Mouse (Mus musculus): ENCODE data around the gene Tspan7.

Gene Tspan7

DNA sequence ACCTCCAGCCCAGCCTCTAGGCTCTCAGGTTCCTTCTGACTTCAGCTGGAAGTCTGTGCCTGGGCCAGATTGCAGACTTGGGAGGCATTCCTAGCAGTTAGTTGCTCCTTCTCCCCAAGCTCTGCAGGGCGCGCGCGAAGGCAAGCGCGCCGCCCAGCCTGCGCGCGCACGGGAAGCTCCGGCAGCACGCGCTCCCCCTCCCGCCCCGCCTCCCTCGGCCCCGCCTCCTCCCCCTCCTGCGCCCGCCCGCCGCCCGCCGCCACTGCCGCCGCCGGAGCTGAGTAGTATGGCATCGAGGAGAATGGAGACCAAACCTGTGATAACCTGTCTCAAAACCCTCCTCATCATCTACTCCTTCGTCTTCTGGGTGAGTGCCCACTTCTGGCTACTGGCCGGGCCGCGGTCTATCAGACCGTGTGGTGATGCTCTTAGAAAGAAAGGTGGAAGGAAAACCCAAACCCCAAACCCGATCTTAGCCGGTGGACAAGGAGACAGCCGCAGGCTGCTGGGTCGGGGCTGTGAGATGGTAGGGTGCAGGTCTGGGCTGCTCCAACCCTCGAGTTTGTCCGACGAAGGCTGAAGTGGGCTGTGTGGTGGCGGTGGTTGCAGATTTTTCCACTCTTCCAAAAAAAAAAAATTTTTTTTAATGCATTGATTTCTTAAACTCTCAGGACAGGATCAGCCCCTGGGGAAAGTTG, at the start of gene Tspan7:
Gene Tspan7 (plus strand): TSS at position 287 of the 698 bp plus-strand sequence.
- peak; percentile 78 for DNase-seq

GRCm38 (mm10) chrX:10449323-10449980, 35.5 kb upstream of the Tspan7 start:
- DNase-seq: peak; percentile 3

DNA sequence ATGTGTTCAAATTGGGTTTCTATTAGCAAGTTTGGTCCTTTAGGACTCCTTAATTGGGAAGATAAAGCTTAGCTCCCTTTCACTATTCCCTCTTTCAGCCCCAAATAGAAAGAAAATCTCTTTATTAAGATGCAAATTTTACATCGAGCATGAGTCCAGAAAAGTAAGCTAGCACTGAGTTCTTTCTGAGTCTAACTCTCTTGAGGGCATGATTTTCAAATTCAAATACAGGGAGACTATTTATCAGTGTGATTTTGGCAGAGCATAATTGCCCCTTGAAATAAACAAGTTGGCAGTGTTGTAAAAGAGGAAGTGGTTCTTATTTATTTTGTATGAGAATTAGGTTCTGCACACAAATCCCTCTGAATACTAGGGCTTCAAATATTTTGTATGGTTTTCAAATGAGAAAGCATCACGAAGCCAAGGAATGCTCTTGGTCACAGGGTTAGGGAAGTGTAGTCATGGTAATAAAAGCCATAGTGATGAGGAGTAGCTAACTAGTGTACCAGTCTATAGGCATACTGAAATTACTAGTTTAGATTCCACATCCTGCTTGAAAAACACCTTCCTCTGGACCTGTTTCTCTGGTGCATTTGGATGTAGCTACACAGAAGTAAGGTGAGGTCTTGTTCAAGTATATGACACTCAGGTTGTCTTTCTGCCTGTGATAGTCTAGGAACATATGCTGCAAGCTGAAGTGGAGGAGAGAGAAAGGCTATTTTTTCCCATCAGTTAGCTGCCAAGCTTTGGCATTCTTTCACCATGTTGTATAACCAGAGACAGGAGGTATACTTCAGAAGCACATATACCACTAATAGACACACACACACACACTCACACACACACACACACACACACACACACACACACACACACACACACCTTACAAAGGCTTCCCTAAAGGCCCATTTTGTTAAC, 34.6 kb upstream of the Tspan7 start:
- DNase-seq: no peak

DNA sequence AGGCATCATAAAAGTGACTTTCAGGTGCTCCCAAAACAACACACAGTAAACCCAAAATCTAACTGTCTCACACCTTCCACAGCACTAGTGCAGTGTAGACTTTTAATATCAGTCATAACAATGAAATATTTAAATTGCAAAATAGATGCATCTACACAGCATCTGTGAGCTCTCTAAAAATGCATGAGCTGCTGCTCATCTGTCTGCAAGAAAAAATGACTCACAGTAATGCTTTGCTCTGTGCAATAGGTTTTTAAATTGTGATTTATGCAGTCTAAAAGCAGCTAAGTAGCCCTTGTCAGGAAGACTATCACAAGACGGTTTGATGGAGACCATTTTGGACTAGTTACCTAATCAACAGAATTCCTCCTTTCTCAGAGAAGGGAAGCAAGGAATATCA, 31.2 kb upstream of the Tspan7 start:
- DNase-seq: no peak

DNA sequence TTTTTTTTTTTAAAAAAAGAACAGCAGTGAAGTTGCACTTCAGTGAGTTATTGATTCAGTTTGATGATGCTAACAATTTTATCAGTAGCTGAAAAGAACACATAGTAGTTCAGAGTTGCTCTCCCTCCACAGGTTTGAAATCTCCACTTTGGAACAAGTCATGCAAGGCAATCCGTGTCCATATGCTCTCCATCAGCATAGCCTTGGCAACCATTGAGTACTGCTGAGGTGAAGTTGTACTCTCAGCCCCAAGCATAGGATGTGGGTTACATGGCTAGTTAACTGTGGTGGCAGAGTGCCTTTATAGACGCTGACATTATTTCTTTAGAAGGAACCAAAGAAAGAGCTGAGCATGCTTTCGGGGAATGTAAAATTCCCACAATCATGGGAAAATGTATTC, 27.7 kb upstream of the Tspan7 start:
- DNase-seq: no peak

DNA sequence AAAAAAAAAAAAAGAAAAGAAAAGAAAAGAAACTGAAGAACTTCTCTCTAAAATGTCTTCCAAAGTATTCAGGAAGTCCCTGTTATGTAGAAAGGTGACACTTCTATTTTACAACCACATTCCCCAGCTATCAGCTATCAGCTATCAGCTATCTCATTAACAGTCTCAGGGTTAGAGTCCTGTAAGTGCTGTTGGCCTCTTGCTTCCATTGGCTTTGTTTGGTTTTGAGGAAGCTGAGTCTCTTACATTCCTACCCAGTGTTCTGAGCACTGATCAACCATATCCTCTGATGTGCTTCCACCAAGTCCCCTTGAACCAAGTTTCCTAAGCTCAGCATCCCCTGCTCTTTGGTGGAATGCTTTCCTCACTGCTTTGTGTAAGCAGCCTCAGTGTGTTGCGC, 7.9 kb upstream of the Tspan7 start:
- no peak for DNase-seq

DNA sequence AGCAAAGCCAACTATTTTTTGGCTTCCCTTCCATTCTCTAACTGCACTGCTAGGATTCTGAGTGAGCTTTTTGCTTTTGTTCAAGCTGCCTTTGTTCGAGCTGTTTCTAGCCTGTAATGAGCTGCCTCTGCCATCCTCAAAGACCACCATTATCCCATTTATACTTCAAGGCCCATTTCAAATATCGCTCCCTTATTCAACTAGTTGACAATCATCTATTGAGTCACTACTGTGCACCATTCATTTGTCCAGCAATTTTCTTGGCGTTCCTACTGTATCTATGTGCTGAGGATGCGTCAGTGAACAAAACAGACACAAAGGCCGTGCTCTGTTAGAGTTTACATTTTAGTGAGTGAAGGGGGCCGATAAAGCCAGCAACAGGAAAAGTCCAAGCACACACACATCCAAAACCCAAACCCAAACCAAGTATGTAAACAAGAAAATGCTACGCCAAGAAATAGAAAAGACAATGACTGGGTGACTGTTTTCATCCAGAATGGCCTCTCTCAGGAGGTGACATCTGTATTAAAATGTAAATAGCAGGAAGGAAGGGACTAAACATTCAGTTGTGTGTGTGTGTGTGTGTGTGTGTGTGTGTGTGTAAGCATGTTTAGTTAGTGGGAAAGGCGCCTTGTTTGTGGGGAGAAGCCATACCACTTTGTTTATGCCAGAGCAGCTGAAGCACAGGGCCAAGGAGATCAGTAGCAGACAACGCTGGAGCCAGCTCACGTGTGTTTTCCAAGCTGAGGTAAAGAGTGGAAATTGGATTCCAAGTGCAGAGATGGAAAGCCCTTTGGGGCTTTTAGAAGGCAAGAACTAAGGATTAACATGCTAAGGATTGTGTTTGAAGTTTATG, 5.7 kb upstream of the Tspan7 start:
- no peak for DNase-seq

- no peak for DNase-seq
These were observed 5.0 kb upstream of the Tspan7 start for GRCm38 (mm10) chrX:10479943-10480342.

DNA sequence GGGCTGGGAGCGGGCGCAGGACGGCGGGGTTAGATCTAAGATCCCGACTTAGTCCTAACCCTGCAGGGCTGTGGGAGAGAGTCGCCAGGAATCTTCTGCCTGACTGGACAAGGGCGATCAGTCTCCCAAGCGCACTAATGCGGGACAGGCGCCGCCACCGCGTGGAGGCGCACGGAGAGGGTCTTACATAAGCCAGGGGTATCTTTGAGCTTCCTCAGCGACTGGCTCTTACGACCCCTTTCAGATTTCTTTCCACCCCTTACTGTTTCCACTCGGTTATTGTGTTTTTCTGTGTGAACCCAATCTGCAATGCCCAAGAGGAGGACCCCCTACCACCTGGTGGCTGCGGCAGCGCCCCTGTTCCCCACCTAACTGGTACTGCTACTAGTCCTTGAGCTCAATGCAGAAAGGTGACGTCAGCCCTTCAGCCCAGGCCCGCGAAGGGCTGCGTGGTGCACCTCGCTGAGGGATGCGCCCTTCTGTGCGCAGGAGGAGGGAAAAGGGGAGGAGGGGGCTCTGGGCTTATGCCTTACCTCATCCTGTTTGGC, 780 bp downstream of the Tspan7 start:
- DNase-seq: peak; percentile 47

DNA sequence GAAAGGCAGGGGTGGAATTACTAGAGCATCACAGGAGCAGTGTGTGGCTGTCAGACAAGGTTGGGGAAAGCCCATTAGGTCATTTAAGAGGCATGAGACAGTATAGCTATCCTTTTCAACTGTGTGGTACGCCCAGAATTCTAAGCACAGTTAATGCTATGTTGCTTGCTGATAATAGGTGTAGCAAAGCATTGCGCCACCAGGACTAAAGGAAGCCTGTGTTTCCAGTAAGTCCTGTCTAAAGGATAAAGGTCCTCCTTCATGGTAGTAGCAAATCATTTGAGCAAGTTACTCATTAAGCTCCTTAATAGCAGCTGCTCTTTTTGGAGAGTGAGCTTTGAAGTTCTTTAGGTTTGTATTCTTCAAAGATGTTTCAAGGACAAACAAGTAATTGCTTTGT, 13.6 kb downstream of the Tspan7 start:
- no peak for DNase-seq

DNA sequence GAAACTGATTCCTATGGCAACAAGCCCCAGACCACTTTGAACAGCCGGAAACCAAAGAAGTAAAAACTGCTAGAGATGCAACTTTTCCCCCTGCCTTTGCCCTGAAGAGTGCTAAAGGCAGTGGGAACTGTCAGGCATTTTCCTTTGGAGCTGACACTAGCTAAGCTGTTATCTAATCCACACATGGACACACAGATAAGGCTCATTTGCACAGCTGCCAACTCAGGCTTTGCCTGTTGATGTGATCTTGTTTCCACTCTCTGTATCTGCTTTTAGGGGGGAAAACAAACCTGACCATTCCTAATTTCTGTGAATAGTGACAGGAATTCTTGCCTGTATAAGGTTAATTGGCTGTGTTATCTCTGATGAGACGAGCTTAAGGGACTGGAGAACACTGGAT, 17.7 kb downstream of the Tspan7 start:
- DNase-seq: no peak

GRCm38 (mm10) chrX:10514417-10514816, 29.5 kb downstream of the Tspan7 start:
- DNase-seq: no peak

- DNase-seq: no peak
These were observed 30.0 kb downstream of the Tspan7 start for GRCm38 (mm10) chrX:10514971-10515370.

DNA sequence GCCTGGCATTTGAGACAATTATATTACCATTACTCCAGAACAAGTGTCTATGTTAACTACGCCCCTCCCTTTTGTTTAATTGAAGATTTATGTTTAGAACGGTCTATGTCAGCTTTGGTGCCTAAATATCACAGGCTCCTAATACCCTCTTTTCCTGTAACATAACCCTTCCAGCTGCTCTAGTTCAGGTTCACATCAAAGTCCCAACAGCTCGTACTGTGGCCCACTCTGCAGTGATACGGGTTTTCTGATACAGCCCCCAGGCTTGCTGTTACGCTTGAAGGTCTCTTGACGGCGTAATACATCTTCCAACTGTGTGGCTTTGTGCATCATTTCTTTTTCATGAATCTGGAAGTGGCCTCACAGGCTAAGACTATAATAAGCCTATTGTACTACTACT, 31.5 kb downstream of the Tspan7 start:
- DNase-seq: no peak

- DNase-seq: no peak
These were observed 32.0 kb downstream of the Tspan7 start for GRCm38 (mm10) chrX:10516925-10517324.

DNA sequence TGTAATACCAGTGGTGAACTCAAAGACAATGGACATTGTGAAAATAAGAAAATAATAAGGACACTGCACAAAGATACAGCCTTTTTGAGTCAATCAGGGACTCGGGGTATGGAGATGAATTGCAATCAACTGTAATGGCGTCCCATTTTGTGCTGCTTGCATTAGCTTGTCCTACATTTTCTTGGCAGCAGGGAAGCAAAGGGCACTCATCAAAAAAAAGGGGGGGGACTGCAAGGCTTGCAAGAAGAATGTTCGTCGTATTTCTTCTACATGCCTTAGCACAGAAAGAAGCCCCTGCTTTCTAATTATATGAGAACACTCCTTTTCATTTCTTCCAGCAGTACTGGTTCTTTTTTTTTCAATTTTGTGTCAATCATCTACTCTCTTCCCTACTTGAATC, 32.8 kb downstream of the Tspan7 start:
- no peak for DNase-seq

- no peak for DNase-seq
These were observed 33.6 kb downstream of the Tspan7 start for GRCm38 (mm10) chrX:10518510-10518909.

- no peak for DNase-seq
These were observed 50.5 kb downstream of the Tspan7 start for GRCm38 (mm10) chrX:10535450-10535849.

DNA sequence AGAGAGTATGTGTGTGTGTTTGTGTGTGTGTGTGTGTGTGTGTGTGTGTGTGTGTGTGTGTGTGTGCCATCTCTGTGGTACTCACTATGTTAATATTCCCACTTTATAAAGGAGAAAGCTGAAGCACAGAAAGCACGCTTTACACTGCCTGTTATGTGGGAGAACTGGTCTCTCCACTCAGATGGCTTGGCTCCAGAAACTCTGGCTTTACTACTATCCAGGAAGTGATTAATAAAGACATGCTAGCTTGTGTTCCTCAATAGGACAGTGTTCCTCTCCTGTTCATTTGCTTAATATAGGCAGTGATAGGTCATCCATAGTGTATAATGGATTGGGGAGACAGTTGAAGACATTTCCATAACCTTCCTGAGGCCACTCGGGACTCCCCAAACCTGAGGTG, 54.1 kb downstream of the Tspan7 start:
- DNase-seq: no peak

DNA sequence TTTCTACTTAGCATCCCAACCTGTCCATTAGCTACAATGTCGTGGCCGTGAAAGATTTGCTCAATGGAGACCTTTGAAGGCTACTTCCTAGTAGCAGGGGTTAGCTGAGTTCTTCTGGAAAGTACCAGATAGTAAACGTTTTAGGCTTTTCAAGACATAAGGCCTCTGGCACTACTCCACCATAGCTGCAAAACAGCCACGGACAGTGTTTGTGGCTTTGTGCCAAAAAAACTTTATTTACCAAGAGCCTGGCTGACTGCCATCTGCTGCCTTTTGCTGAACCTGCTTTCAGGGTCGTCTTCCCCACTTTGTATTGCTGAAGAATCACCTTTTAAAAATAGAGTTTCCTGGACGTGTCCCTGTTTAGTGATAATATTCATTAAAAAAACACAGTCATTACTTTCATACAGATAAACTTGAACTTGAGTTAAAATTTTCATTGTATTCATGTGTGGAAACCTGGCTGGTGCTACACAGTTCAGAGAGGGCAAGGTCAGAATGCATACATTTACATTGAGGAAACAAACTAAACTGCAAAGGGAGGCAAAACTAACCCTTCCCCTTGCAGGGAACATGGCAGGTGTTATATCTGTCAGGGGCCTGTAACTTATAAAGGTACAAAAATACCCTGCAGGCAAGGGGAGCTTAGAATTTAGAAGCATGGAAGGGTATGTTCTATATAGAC, 54.7 kb downstream of the Tspan7 start:
- DNase-seq: no peak

DNA sequence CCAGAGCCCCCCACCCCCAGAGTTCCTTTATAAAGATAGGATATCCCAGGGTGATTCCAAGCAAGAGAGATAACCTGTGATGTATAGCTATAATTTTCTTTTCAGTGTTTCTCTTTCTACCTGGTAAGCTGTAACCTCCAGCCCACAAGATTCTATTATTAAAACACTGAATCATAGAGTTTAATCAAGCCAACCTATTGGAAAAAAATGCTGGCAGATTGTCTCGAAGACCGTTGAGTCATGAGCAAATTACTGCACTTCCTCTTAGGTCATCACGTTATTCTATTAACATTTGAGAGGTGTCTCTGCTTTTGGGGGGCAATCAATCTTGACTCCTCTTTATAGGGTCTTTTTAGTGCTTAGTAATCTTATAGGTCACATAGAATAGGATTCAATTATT, 61.9 kb downstream of the Tspan7 start:
- DNase-seq: no peak

DNA sequence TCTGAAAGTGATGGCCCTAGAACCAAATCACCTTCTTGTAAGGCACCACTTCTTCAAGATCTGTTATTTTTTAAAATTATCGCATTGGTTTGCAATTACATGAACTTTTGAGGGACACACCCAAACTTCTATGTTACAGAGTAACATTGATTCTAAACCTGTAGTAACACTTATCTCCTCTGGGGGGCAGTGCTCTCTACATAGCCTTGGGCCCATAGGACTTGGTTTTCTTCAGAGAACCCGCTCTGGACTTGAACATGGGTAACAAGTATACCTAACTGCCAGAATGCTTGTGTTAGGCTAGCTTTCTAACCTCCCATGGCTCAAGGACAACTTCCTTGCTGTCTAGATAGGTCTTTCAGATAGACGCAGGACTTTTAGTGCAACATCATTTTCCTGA, 64.8 kb downstream of the Tspan7 start:
- no peak for DNase-seq
